Comparison of ENCODE assay signal across 10 mouse cellular contexts in the genomic region with DNA sequence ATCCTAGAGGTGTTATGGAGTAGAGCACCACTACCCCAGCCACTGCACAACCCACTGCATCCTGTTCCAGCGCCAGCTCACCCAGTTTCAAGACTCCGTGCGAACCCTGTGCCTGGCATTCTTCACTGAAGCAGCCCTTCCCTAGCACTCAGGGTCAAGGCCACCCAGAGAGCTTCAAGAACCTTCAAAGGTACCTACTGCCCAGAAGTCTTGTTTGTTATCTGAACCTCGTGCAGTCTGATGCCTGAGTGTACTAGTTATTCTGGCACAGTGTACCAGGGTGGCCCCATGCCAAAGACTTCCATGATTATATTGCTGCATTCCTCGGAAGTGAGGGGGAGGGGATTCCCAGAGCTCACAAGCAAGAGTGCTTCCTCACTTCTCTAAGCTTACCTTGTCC. TPM values are rescaled to one million over a fixed set of nuclear protein-coding genes. Genes with fewer than 3 reads are reported as not detected.
DNase-seq lines count a peak whose midpoint lies in the region; TF ChIP-seq lines count a peak whose summit lies in the region.
"Had no signal": no experiment of that assay in that cellular context is flagged by ENCODE, and none has a peak within 500 bp of the region (broad histone marks: within the 10 kb centered on the region; RNA-seq: fewer than 3 reads in every experiment).

No protein-coding gene starts in this region.

- no peak for TF ChIP-seq CTCF in layer of hippocampus, adult 2 months (conservative IDR thresholded peaks at IDR 0.05)

- DNase-seq in cerebellum, adult 18-20 months, result peak; percentile 51 to 58
- no peak for DNase-seq in cerebellum, postnatal 4 days (ENCODE audit: low spot score in 2 of 2)
- DNase-seq in layer of hippocampus, adult 2 months (ENCODE audit: low spot score in 2 of 2), result peak; percentile 47 to 50
- DNase-seq in layer of hippocampus, postnatal 36 days, result no peak
- peak; percentile 9 for DNase-seq in fibroblast of lung, adult 2 months (ENCODE audit: low read depth)
- peak; percentile 78 for DNase-seq in lung, postnatal 10 days
- DNase-seq in B cell, adult 2 months, result no peak
- no peak for DNase-seq in thymus, postnatal 0 days (ENCODE audit: low spot score)

- H3K27ac ChIP-seq in layer of hippocampus, adult 2 months, result no peak overlapping the region

- no peak overlapping the region for H3K4me3 ChIP-seq in layer of hippocampus, adult 2 months

RNA-seq across cellular contexts. Expression of gene Kif1a, which starts 38.1 kb away (rescaled TPM):
- 100 to 1,000 TPM; 609 to 644 TPM for total RNA-seq in layer of hippocampus, adult 2 months (2021)
- 100 to 1,000 TPM; 607 to 610 TPM for total RNA-seq in layer of hippocampus, postnatal 36 days (2021)
- polyA plus RNA-seq in thymus, postnatal 0 days (2015; fragmentation: Nextera tagmentation; extraction: Ambion mirVana), result 0.20 and 0.22 TPM in 2 replicates

RNA-seq across cellular contexts. Expression of gene Aqp12, which starts 57.6 kb away (rescaled TPM):
- not detected for total RNA-seq in layer of hippocampus, adult 2 months (2021)
- not detected for total RNA-seq in layer of hippocampus, postnatal 36 days (2021)
- polyA plus RNA-seq in thymus, postnatal 0 days (2015; fragmentation: Nextera tagmentation; extraction: Ambion mirVana), result not detected in 2 replicates
- total RNA-seq: left cerebral cortex, adult 18-20 months had no signal
- polyA plus RNA-seq: frontal cortex, adult 2 months had no signal

Comparison
In these comparisons a context has a peak if more than half of its experiments do, and no peak if none do; other contexts are left out.
1. DNase-seq: peak in cerebellum, adult 18-20 months (2 of 2), layer of hippocampus, adult 2 months (2 of 2), fibroblast of lung, adult 2 months (single experiment) and lung, postnatal 10 days (single experiment); none in cerebellum, postnatal 4 days (0 of 2), layer of hippocampus, postnatal 36 days (0 of 2), B cell, adult 2 months (0 of 2) and thymus, postnatal 0 days (single experiment).